Mouse (Mus musculus) heart, embryonic 16.5 days (tissue): Measurements from ENCODE around the gene Sdhaf3. TPM values are rescaled to one million over a fixed set of nuclear protein-coding genes. Genes with fewer than 3 reads are reported as not detected.

Experiments used
- ATAC-seq: fragments of 200-750 bp; cut with Nextera tagmentation; replicated peaks from 2 replicates; pipeline ENCODE4 v1.8.0; 2017; ENCODE audit warnings: moderate number of reproducible peaks; ENCODE audit not compliant: insufficient read depth, low FRiP score; ENCODE audit errors: extremely low read depth
- H3K27ac ChIP-seq: fragments of 300-500 bp; sonication (generic); 2 replicates; pipeline ENCODE4 v1.5.1; 2014; ENCODE audit warnings: mild to moderate bottlenecking, low read length, control low read depth, moderate library complexity
- H3K27me3 ChIP-seq: fragments of 300-500 bp; sonication (generic); 2 replicates; pipeline ENCODE4 v1.6.1; 2014; ENCODE audit warnings: low read length, mixed read lengths; ENCODE audit not compliant: control insufficient read depth, insufficient read depth
- H3K36me3 ChIP-seq: fragments of 300-500 bp; sonication (generic); 2 replicates; pipeline ENCODE4 v1.6.1; 2014; ENCODE audit not compliant: control insufficient read depth, insufficient read depth
- H3K4me1 ChIP-seq: fragments of 300-500 bp; sonication (generic); 2 replicates; pipeline ENCODE4 v1.6.1; 2014; ENCODE audit warnings: low read length, mixed read lengths; ENCODE audit not compliant: control insufficient read depth, insufficient read depth
- H3K4me2 ChIP-seq: fragments of 300-500 bp; sonication (generic); 2 replicates; pipeline ENCODE4 v1.6.1; 2014; ENCODE audit warnings: low read depth, mild to moderate bottlenecking, control low read depth, low read length
- H3K4me3 ChIP-seq: fragments of 300-500 bp; sonication (generic); 2 replicates; pipeline ENCODE4 v1.5.1; 2014; ENCODE audit warnings: mild to moderate bottlenecking, control low read depth, low read length
- H3K9ac ChIP-seq: fragments of 300-500 bp; sonication (generic); 2 replicates; pipeline ENCODE4 v1.6.1; 2014; ENCODE audit warnings: low read length, control low read depth
- H3K9me3 ChIP-seq: fragments of 300-500 bp; sonication (generic); replicated peaks from 2 replicates; pipeline ENCODE4 v1.6.1; 2016; ENCODE audit warnings: low read length; ENCODE audit not compliant: control insufficient read depth
- WGBS: fragments of 180-500 bp; shearing (Covaris S2); extraction: QIAGEN DNeasy Blood & Tissue Kit; methylation state at CpG from one replicate; pipeline ENCODE4 v1.1.7; 2014; 5-methylcytosine and 5-hydroxymethylcytosine counted together
- polyA plus RNA-seq: library from polyadenylated mRNA; unstranded; fragments of >200 nt; fragmentation: Nextera tagmentation; extraction: Ambion mirVana; gene quantifications from 2 replicates; pipeline ENCODE4 v1.2.1, GENCODE M21; 2015

The Sdhaf3 gene
- 3.9 and 4.6 TPM in 2 replicates for polyA plus RNA-seq

DNA sequence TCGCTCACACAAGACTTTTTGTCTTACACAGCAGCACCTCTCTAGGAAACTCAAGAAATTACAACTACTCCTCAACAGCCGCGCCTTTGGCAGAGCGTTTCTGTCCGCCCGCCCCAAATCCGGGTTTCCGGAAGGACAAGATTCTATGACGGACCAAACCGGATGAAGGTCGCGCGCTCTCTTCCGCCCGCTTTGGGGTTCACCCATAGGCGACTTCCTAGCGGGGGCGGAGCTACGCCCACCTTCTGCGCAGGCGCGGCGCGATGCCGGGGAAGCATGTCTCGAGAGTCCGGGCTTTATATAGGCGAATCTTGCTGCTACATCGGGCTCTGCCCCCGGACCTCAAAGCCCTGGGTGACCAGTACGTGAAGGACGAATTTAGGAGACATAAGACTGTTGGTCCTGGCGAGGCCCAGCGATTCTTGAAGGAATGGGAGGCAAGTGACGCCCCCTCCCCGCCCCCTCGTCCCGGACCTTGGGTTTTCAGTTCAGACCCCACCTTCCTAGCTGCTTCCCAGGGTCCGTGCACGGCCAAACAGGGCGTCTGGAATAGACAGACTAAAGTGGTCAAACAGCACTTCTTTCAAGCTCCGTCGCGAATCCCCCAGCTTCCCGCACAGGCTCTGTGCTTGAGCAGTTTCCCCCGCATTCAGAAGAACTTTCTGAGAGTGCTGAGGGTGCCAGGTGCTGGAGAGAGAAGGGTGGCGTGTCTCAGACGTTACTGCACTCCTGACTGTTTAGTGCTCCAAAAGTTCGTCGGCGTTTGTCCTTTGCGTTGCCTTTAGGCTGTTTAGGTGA lies at the start of gene Sdhaf3:
Gene Sdhaf3 (plus strand): TSS at position 241 of the 798 bp plus-strand sequence.
- Histone ChIP-seq H3K36me3 (no peaks in the 10 kb centered on the region), H3K4me3 (peak within 1 kb of the TSS; percentile 90), H3K4me1 (0 out of 2 replicates have a peak, but pooled peaks cover 3% of the 10 kb centered on the region), H3K27ac (peak within 1 kb of the TSS; percentile 77), H3K9me3 (no peaks in the 10 kb centered on the region), H3K4me2 (peak within 1 kb of the TSS; percentile 89), H3K9ac (peak within 1 kb of the TSS; percentile 89), H3K27me3 (no peaks in the 10 kb centered on the region; the same call in 1 of the 2 replicates)
- under 1% methylated on average over 52 of the region's 52 CpGs for WGBS
- ATAC-seq: peak; percentile 99

DNA sequence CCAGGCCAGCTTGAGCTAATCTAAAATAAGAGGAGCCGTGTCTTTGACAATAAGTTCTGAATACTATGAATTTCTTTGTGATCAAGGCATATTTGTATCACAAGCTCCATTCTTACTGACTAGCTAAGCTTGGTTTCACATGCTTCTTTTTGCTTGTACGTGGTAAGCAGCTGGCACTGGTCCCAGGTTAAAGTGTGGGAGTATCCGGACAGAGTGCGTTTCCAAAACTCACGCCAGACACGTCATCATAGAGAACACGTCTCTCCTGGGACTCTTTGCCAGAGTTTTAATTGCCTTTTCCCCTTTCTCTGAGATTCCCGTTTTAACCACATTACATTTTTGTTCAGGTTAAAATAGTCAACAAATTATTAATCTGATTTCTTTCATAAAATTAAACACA lies 46.2 kb upstream of the Sdhaf3 start:
- Histone ChIP-seq H3K36me3 (no peaks in the 10 kb centered on the region), H3K4me2 (no peak overlapping the region), H3K27me3 (no peaks in the 10 kb centered on the region), H3K27ac (no peak overlapping the region), H3K4me3 (no peak overlapping the region), H3K9me3 (no peaks in the 10 kb centered on the region), H3K9ac (no peak overlapping the region), H3K4me1 (no peaks in the 10 kb centered on the region)
- 0 out of 2 replicates have a peak, but pooled peaks have one; percentile 58 for ATAC-seq
- WGBS: 25% methylated on average over 8 of the region's 8 CpGs

DNA sequence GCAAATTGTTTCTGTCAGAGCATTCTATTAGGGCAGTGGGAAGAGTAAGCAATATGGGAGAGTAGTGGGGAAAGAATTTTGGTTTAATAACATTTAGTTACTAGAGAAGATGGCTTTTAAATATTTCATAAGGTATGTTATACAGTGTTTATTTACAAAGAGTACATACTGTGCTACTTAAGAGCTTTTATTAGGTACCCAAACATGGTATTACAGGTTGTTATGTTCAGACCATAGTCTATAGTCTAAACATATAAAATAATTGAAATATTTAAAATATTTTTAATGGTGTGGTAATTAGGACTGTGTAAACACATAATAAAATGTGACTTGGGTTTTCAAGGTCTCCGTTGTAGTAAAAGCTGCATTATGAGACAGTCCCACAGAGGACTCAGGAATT lies 41.5 kb upstream of the Sdhaf3 start:
- no peak overlapping the region for H3K4me2 ChIP-seq
- H3K36me3 ChIP-seq: no peaks in the 10 kb centered on the region
- H3K27ac ChIP-seq: no peak overlapping the region
- no peak for ATAC-seq
- no peak overlapping the region for H3K9ac ChIP-seq
- WGBS: 65% methylated on average over 1 of the region's 1 CpGs
- H3K4me1 ChIP-seq: no peaks in the 10 kb centered on the region
- H3K27me3 ChIP-seq: no peaks in the 10 kb centered on the region
- H3K4me3 ChIP-seq: no peak overlapping the region
- H3K9me3 ChIP-seq: no peaks in the 10 kb centered on the region

DNA sequence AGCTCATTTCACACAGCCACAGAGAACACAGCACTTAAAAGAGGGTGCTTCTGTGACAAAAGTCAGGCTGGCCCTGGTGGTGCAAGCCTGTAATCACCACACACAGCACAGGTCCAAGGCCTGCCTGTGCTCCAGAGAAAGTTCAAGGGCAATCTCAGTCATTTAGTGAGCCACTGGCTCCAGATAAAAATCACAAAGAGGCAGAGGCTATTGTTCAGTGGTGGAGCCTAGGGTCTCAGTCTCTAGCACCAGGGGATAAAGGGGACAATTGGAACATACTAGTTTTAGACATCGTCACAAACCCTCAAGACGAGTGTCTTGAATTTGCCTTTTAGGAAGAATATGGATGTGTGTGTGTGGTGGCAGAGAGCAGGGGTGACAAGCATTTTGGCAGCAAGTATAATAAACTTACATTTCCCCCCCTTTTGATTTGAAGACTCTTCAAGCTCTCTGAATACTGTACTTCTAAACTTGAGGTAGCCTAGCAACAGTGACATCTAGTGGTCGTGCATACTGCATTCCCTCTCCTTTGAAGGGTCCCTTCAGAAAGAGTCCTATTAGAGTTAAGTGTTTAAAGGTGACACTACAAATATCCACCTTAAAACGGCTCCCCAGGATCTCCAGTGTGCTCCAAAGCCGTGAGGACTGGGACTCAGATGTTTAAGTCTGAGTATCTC lies 40.8 kb upstream of the Sdhaf3 start:
- Histone ChIP-seq H3K27me3 (no peaks in the 10 kb centered on the region), H3K9ac (no peak overlapping the region), H3K4me2 (no peak overlapping the region), H3K9me3 (no peaks in the 10 kb centered on the region), H3K36me3 (no peaks in the 10 kb centered on the region), H3K4me3 (no peak overlapping the region), H3K4me1 (no peaks in the 10 kb centered on the region), H3K27ac (no peak overlapping the region)
- 26% methylated on average over 5 of the region's 5 CpGs for WGBS
- ATAC-seq: 0 out of 2 replicates have a peak, but pooled peaks have one; percentile 37

DNA sequence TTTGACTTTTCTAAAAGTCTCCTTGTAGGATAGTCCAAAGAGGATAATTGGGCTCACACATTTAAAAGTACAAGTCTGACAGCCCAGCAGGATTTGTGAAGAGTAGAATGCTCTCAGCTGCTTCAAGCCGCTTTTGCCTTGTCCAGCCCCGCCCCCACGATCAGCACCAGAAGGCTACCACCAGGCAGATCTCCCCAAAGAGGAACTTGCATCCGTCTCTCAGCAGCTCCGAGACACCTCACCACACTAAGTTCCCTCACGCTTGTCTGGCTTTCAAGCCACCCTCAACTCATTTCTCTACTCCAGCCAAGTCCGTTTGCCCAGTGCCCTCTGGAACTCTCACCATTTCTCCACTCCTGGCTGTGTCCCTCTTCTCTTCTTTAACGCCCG lies 40.3 kb upstream of the Sdhaf3 start:
- H3K9ac ChIP-seq: no peak overlapping the region
- WGBS: 40% methylated on average over 9 of the region's 9 CpGs
- no peaks in the 10 kb centered on the region for H3K27me3 ChIP-seq
- ATAC-seq: no peak
- no peak overlapping the region for H3K4me3 ChIP-seq
- no peaks in the 10 kb centered on the region for H3K36me3 ChIP-seq
- H3K4me2 ChIP-seq: no peak overlapping the region
- no peaks in the 10 kb centered on the region for H3K4me1 ChIP-seq
- H3K27ac ChIP-seq: no peak overlapping the region
- H3K9me3 ChIP-seq: no peaks in the 10 kb centered on the region

DNA sequence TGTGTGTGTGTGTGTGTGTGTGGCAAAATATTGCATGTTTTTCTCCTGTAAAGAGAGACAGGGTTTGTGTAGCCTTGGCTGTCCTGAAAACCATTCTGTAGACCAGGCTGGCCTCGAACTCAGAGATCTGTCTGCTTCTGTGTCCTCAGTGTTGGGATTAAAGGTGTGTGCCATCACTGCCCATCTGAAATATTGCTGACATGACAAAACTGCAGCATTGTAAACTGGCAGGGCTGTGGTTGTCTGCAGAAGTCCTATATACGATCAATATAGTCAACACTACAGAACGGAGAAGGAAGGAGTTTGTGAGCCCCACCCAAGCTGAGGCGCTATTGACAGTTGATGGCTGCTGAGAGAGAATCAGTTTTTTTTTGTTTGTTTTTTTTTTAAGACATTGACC lies 38.5 kb upstream of the Sdhaf3 start:
- no peak overlapping the region for H3K4me2 ChIP-seq
- no peaks in the 10 kb centered on the region for H3K36me3 ChIP-seq
- no peaks in the 10 kb centered on the region for H3K4me1 ChIP-seq
- 85% methylated on average over 4 of the region's 4 CpGs for WGBS
- no peak overlapping the region for H3K9ac ChIP-seq
- no peak for ATAC-seq
- H3K4me3 ChIP-seq: no peak overlapping the region
- no peaks in the 10 kb centered on the region for H3K27me3 ChIP-seq
- no peaks in the 10 kb centered on the region for H3K9me3 ChIP-seq
- no peak overlapping the region for H3K27ac ChIP-seq

DNA sequence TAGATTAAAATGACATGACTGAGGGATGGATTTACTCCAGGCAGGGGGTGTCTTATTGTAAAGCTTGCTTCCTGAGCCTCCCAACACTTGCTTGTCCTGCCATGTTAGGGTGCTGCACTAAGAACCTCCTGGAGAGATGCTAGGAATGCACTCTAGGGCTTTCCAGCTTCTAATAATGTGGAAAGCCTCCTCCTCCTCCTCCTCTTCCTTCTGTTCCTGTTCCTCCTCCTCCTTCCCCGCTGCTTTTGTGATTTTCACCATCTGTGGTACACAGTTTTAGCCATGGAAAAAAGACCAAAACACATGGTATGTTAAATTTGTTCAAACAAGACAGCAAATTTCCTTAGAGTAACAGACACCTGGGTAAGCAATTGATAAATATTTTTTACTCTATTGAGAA lies 30.5 kb upstream of the Sdhaf3 start:
- Histone ChIP-seq H3K27me3 (no peaks in the 10 kb centered on the region), H3K27ac (no peak overlapping the region), H3K4me2 (no peak overlapping the region), H3K9me3 (no peaks in the 10 kb centered on the region), H3K4me1 (no peaks in the 10 kb centered on the region), H3K4me3 (no peak overlapping the region), H3K9ac (no peak overlapping the region), H3K36me3 (no peaks in the 10 kb centered on the region)
- no peak for ATAC-seq
- 58% methylated on average over 1 of the region's 1 CpGs for WGBS

DNA sequence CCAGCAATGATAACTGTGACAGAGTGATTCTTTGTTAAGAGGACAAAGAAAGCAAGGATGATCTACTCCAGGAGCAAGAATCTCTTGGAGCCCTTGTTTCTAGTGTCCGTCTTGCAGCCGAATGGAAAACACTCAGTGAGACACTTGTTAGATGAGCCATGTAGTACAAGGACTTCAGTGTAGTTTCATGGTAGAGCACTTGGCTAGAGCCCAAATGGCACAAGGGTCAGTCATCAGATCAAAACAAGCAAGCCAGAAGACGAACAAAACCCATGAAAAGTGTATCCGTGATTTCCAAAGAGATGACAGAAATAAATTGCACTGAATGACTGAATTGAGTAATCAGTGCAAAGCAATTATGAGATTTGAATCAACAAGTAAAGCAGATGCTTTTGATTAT lies 25.0 kb upstream of the Sdhaf3 start:
- WGBS: 83% methylated on average over 4 of the region's 4 CpGs

DNA sequence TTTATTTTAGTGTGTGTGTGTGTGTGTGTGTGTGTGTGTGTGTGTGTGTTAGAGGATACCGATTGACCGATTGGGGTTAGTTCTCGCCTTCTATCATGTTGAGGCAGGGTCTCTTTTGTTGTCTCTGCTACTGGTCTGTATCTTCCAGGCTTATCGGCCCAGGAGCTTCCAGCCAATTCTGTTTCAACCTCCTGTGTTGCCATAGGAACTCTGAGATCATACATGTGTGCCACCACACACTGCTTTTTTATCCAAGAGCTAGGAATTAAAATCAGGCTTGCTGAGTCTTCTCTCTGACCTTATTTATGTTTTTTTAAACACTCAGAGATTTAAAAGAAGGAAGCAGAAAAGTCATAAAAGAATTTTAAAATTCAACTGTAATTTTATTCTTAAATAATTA lies 24.3 kb upstream of the Sdhaf3 start:
- H3K36me3 ChIP-seq: no peaks in the 10 kb centered on the region
- no peaks in the 10 kb centered on the region for H3K4me1 ChIP-seq
- H3K9ac ChIP-seq: no peak overlapping the region
- H3K27me3 ChIP-seq: no peaks in the 10 kb centered on the region
- WGBS: 71% methylated on average over 4 of the region's 4 CpGs
- H3K4me2 ChIP-seq: no peak overlapping the region
- H3K4me3 ChIP-seq: no peak overlapping the region
- H3K27ac ChIP-seq: no peak overlapping the region
- no peak for ATAC-seq
- H3K9me3 ChIP-seq: no peaks in the 10 kb centered on the region

More for the DNA sequence above, 25.0 kb upstream of the Sdhaf3 start:
- H3K27ac ChIP-seq: no peak overlapping the region
- H3K36me3 ChIP-seq: no peaks in the 10 kb centered on the region
- H3K4me2 ChIP-seq: no peak overlapping the region
- ATAC-seq: no peak
- H3K9me3 ChIP-seq: no peaks in the 10 kb centered on the region
- H3K27me3 ChIP-seq: no peaks in the 10 kb centered on the region
- H3K9ac ChIP-seq: no peak overlapping the region
- H3K4me1 ChIP-seq: no peaks in the 10 kb centered on the region
- H3K4me3 ChIP-seq: no peak overlapping the region
